Mouse (Mus musculus) right cerebral cortex, postnatal 10 days (tissue): Measurements from ENCODE around the gene Agpat3.

Experiments
- DNase-seq, 2 experiments: peaks; one replicate each; pipeline ENCODE4 v3.0.0; 2021; ENCODE audit warnings: low spot score in 2 of 2

Agpat3 gene

DNA sequence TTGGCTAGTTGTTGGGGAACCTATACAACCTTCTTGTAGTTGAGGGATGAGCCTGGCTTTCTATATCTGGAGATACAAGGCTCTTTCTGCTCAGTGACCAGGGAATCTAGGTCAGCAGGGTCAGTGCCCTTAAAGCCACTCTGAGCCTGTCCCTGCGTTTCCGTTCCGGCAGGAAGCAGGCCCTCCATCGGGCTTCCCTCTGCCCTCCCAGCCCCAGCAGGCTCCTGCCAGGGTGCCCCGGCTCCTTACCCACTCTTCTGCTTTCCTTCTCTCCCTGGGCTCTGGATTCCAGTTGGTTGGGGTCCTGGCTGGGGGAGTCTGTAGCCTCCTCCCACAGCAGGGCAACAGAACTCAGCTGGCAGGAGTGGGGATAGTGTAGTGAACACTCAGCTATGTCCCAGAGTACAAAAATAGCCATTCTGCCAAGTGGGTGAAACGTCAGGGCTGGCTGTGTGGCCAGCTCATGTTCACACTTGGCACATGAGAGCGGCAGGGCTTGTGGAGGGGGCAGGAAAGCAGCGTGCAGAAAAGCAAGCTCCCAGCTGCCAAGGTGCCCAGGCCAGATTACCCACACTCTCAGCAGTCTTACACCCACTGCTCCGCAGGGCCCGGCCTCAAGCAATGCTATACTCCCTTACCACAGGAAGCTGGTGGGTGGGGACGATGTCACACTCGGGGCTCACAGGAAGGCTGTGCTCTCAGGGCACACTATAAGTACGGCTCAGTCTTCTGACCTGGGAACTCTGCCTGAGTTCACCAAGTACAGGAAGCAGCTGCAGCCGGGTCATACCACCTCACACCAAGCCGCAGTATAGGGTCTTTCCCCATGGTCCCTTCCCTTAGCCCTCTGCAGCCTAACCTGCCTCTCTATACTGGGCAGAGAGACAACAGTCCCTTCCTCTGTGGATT, 54.5 kb downstream of the Agpat3 start:
- peak; percentile 75 to 82 for DNase-seq

DNA sequence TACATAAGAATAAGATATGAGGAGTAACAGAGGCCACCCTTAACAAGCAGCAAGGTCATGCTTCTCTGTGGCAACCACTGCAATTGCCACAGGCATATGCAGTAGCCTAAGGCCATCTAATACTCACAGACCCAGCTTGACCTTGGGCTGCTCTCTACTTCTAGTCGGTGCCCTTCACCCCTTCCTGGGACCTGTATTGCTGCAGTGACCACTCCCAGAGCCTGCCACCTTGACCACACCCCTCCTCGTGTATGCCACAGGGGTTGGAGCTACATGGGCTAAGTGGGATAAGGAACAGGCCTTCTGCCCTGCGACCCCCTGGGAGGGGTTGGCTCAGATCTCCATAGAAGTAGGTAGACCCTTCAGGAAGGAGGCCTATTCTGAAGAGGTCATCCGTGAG, 55.3 kb downstream of the Agpat3 start:
- no peak for DNase-seq

DNA sequence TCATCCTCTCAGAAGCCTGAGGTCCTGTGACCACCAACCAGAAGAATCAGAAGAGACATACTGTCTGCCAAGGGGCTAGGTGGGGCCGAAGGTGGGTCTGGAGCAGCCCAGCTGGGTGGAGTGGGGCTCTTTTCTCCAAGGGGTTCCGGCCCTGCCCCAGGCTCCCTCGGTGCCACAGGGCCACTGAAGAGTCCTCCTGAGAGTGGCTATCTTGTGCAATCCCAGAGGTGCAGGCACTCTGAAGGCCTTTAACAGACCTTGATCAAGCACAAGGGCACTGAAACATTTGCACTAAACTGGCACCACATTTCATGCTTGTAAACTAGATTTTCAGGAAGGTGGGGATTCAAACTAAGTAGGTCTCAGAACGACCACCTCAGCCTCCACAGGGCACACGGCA, 55.9 kb downstream of the Agpat3 start:
- no peak for DNase-seq

DNA sequence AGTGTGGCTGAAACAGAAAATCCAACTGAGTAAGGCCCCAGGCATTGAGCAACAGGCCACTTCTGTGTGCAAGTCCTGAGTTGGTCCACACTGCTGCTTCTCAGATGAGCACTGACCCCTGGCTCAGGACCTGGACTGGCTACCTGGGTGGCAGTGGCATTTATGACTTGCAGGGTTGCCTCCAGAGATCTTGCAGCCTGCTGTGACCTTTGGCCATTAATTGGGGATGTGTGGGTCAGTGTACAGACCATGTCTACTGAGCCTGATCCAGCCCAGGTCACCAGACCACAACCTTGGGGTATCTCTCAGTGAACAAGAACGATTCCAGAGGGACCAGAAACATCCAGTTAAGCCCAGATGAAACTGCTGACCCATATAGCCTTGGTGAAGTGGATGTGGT, 58.7 kb downstream of the Agpat3 start:
- DNase-seq, result no peak

DNA sequence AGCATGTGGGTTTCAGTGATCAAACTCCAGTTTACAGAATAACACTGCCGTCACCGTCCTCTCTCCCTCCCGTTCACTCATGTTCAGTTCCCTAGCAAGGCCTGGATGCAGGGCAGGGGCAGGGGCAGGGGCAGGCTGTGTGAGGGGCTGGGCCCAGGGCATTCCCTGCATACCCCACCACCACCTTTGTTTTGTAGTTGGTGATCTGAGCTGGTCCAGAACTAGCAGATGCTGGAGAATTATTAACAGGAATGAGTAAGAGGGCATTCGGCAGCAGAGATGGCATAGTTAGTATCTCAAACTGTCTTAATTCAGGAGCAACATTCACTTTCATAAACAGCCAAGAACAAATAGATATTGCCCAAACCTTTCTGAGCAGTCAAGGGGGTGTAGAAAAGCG, 59.9 kb downstream of the Agpat3 start:
- DNase-seq, result no peak

DNA sequence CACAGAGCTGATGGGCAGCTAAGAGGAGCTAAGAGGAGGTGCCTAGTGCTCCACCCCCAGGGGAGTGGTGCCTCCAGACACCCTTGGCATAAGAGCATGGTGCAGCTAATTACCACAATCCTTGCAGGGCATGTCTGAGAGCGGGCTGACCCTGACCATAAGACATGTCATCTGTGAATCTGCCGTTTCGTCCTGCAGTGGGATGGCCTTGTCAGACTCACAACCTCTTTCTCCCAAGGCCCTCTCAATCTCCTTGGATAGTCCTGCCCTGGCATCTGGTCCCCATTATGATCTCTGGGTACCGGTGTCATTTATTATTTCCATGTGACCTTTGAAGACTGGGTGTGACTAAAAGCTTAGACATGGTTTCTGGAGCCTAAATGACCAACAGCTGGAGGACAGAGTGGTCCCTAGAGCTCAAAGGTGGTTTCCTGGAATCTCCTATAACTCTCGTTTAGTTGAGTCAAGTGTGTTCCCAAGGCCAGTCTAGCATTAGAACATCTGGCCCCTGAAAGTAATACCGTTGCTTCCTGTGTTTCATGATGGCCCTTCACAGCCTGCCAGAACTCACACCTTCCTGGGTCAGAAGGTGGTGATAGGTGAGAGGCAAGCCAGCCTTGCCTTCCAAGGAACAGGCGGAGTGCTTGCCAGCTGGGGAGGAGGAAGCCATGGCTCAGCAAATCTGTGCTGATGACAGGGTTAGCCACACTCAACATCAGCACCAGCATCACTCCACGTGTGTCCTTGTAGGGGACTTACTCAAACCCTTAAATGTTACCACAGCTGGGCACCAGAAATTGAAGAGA, 61.4 kb downstream of the Agpat3 start:
- DNase-seq, result no peak

DNA sequence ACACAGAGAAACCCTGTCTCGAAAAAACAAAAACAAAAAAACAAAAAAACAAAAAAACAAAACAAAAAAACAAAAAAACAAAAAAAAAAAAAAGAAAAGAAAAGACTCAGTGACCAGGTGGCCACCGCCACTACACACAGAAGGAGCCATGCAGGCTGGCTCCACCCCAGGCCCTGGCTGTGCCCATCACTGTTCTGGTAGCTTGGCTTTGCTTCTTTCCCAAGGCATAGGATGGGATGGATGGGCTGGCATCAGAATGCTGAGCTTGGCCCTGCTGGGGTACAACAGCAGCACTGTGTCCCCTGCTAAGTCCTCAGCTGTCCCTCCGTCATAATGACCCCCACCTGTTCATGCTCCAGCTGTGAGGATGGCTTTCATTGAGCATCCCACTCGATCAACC, 63.4 kb downstream of the Agpat3 start:
- no peak for DNase-seq

DNA sequence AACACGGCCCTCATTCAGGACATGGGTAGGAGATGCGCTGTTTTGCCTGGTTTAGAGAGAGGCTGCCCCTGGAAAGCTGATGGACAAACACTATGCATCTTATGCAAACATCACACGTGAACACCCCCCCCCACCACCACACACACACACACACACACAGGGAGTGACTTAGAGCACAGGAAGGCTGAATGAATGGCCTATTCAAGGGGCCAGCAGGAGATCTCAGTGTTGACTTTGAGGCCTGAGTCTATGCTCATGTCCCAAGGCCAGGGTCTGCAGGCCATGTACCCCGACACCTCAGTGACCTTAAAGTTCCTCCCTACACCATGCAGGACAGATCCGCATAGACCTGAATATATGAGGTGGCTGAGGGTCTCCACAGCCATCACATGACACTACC, 64.2 kb downstream of the Agpat3 start:
- DNase-seq, result no peak

DNA sequence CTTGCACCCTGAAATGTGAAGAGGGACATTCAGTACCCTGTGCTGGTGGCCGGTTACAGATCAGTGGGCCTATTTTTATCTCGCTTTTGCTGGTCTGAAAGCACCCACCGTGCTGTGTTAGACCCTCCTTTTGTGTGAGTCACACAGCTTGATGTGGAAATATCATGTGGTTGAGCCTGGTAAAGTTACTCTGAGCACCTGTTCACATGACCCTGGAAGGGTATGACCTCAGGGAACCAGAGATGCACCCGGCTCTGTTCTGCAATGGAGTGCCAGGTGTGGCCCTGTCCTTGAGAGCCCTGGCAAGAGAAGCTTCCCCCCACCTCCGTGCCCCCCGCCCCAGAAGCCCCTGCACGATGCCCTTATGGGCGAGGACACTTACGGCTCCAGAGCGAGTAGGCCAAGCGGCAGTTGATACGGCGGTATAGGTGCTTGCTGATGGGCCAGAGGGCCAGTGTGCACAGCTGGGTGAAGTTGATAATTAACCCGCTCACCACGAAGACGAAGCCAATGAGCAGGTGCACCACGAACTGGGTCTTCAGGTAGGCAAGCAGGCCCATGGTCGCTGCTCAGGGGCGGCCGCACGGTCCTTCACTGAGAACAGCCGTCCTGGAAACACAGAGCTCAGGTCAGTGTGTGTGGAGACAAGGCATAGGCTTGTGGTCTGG, 64.7 kb downstream of the Agpat3 start:
- DNase-seq, result no peak

DNA sequence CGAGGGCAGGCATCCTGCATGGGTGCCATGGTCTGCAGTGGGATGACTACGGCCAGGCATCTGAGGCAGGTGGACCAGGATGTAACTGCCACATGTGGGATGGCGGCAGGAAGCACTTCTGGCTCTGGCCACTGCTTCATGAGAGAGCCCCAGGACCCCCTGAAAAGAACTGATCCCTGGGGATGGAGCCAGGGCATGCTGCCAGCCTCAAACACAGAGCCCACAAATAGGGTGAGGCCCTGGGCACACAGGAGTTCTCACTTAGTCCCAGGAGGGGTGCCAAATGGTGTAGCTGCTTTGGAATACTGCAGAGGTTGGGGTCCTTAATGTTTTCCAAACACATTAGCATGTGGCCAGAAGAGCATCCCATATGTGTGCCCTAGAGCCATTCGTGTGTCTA, 66.3 kb downstream of the Agpat3 start:
- peak; percentile 63 to 69 for DNase-seq

DNA sequence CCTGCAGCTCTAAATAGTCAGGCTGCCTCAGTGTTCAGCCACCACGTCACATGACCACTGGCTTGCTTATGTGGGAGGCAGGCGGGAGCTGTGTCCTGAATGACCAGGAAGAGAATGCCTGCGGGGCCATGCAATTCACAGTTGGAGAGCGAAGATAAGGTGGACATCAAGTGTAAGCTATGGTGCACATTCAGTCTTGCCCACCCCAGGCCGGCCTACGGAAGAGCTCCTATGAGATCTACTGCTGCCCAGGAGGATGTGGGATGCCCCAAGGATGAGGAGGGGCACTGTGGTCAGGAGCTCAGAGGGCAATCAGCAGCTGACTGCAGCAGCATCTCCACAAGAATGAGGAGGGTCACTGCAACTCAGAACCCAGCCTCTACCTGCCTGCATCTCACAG, 66.9 kb downstream of the Agpat3 start:
- DNase-seq, result no peak

DNA sequence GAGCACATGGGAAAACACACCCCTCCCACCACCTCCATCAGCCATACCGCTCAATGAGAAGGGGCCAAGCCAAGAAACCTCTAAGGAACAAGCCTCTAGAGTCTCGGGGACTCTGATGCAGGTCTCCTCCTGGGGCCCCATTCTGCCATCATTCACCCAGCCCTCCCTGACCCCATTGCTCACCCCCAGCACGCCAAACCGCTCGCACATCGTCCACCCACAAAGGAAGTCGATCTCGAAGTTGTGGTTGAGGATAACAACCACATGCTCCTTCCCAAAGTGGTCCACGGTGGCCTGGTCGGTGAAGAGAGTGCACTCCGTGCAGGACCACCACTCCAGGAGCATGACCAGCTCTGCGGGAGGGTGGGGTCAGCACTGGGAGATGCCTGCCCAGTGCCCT, 67.5 kb downstream of the Agpat3 start:
- DNase-seq, result no peak

DNA sequence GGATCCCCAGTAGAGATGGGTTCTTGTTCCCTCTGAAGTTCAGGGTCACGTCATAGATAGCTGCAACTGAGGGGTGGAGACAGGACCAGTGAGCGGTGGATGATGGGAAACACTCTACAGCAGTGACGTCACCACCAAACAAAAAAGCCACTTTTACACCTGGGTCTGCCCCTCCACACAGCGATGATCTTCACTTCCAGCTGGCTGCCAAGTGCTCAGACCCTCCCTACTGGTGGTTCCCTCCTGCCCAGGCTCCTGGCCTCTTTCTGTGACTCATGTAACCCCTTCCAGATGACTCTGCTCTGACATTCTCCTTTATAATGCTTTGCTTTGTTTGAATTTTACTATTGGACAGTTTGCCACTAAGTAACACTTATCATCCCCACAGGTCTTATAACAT, 69.9 kb downstream of the Agpat3 start:
- no peak for DNase-seq

DNA sequence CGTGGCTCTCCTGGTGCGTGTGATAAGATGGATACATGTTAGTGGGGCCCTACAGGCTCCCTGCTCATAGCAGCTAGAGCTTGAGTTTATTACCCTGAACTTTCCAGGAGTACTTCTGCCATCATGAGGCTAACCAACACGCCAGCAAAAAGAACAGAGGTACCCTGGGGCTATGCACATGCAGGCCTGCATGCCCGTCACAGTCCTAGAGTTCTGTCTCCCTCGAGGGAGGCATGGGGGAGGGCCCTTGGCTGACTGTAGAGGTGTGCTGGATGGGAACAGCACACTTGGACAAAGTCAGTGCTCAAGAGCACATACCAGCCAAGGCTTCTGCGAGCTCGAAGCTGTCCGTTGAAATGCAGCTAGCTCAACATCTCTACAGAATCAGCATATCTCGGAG, 71.8 kb downstream of the Agpat3 start:
- DNase-seq, result no peak

DNA sequence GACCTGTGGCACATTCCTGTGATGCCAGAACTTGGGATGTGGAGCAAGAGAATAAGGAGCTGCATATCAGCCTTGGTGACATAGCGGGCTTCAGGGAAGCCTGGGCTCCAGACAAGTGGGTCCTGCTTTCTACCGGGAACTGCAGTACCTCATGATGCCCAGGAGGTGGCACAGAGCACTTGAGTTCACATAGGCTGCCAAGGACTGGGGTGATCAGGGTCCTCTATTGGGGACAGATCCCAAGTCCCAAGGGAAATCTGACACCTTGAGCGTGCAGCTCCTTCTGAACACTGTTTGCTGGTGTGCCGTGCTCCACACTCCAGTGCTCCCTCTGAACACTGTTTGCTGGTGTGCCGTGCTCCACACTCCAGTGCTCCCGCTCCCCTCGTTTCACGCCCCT, 73.1 kb downstream of the Agpat3 start:
- DNase-seq, result peak; percentile 73 to 79

DNA sequence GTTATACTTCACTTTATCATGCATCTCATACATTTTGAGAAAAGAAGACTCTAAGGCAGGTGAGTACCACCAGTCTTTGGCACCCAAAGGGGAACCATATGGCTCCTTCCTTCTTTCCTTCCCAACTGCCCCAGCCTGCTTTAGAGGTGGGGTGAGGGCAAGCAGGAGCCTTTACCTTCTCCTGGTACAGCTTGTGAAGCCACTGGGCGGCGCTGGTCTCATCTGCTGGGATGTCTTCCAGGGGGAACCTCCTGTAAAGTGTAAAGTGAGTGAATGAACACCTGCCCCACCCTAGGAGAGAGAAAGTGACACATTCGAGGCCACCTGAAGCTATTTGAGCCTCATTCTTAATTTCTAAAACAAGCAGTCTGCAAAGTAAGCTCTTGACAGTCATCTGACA, 74.5 kb downstream of the Agpat3 start:
- DNase-seq, result no peak

DNA sequence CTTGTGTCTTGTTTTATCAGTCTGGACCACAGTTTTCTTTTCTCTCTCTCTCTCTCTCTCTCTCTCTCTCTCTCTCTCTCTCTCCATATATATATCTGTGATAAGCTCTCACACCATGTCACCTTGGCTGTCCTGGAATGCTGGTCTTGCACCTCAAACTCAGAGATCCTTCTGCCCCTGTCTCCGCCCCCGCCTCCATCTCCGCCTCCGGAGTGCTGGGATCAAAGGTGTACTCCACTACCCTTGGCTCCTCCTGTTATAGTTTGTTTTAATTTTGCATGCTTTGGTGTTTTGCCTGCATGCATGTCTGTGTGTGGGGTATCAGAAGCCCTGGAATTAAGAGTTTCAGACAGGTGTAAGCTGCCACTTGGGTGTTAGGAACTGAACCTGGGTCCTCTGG, 76.0 kb downstream of the Agpat3 start:
- no peak for DNase-seq

DNA sequence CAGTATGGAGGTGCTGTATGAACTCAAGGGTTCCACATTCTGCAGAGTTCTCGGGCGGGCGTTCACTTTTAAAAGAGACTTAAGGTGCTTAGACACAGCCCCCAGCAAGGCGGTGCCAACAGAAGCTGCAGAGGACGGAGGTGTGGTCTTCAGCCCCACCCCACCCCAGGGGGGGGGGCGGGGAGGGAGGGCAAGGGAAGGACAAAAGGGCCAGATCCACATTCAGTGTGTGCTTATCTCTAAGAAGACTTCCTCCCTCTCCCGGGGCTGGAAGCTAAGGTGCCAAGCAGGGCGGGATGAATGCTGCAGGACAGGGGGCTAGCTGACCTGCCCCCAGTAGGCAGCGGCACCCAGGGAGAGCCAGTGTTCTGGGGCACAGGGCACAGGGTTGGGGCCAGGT, 79.4 kb downstream of the Agpat3 start:
- DNase-seq, result no peak

DNA sequence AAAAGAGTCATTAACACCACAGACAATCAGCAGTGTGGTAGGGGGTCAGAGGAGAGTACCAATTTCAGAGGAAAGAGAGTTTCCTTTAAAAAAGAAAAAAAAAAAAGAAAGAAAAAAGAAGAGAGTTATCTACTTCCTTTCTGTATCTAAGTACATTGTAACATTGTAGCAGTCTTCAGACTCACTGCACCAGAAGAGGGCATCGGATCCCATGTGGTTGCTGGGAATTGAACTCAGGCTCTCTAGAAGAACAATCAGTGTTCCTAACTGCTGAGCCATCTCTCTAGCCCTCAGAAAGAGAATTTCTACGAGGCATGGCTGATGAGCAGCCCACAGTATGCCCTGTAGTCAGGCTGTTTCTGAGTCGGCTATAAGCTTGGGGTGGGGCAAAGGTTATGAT, 86.4 kb downstream of the Agpat3 start:
- no peak for DNase-seq

DNA sequence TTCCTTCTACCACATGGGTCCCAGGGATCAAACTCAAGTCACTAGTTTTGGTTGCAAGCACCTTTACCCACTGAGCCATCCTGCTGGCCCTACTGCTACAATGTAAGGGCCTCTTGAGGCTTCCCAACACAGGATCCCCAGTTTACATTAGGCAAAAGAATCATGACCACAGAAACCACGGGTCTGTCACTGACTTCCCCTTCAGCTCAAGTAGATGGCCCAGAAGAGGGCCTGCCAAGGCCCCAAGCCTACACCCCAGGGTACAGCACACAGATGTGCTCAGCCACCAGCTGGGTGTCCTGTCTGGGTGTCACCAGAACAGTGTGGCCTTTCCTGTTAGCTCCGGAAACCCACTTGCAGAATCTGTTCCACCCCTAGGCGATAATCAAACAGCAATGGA, 87.6 kb downstream of the Agpat3 start:
- no peak for DNase-seq

DNA sequence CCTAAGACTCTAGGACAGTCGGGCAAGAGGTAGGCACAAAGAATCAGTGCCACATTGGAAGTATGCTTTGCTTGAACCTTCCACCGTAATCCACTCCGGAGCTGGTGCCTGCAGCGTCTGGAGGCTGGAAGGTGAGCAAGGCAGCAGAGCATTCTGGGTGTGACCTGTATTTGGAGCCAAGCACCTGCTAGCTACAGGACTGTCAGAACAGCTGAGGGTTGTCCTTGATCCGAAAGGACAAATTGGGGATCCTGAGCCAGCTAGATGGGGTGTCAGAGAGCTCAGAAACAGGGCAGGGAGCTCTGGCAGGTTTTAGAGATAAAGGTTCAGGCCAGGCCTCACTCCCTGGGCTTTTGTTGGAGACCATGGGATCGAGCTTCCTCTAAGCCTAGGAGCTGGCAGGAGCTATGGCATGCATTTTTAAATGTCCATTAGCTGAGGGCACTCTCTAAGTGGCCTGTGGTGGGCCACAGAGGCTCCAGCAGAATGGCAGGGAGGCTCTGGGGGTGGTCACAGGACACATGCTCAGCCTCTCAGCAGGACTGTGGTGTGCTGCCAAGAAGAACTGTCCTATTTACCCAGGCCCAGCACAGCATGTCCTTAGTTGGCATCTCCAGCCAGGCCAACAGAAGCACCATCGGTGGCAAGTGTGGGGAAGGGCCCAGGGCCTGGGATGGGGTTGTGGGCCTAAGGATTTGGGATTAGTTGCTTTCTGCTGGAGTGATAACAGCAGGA, 91.2 kb downstream of the Agpat3 start:
- DNase-seq, result no peak

DNA sequence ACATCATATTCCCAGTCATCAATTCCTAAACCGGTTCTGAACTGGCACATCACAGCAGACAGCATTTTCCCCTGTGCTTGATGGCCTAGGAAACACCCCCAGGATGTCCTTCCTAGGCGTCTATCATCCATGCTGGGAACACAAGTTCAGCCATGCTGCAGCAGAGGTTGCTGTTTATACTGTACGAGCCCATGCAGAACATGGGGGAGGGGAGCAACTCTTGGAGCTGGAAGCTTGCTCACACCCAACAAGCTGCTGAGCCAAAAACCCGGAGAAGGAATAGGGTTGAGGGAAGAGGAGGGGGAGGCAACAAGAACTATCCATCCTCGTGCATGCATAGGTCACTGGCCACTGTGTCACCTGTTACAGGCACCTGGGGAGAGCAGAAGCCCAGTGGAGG, 92.0 kb downstream of the Agpat3 start:
- peak in 1 of 2 experiments; percentile 62 for DNase-seq
